In genomic region chr2:75147967-75148366, GRCm38 (mm10) we compare ENCODE assay signal across 14 mouse cellular contexts.
"Had no signal": no experiment of that assay in that cellular context is flagged by ENCODE, and none has a peak within 500 bp of the region (broad histone marks: within the 10 kb centered on the region; RNA-seq: fewer than 3 reads in every experiment).

No protein-coding gene starts in this region.

- H3K27ac ChIP-seq: kidney, postnatal 0 days; midbrain, embryonic 10.5 days; stomach, embryonic 15.5 days had no signal

- H3K4me2 ChIP-seq: liver, embryonic 11.5 days; lung, embryonic 14.5 days; stomach, embryonic 15.5 days had no signal

- H3K9me3 ChIP-seq: midbrain, embryonic 10.5 days; stomach, embryonic 15.5 days had no signal

- H3K4me3 ChIP-seq: midbrain, embryonic 10.5 days; stomach, embryonic 15.5 days had no signal

- H3K36me3 ChIP-seq: midbrain, embryonic 10.5 days; stomach, embryonic 15.5 days had no signal

- DNase-seq: kidney, adult 11 months; kidney, adult 9 months; kidney, postnatal 36 days; layer of hippocampus, adult 9-11 months; layer of hippocampus, postnatal 36 days; lung, embryonic 14.5 days; lung, postnatal 4 days; retina, postnatal 1 day; thymus, postnatal 14 days had no signal

- H3K9ac ChIP-seq: lung, embryonic 14.5 days; stomach, embryonic 15.5 days had no signal

- ATAC-seq: midbrain, embryonic 16.5 days had no signal
